Mouse (Mus musculus) heart, postnatal 0 days (tissue): ENCODE measurements at regions not wholly inside any gene's neighbourhood (a gene's known extent, or its start where the extent isn't known, plus 50 kb on each side); places are given as distances from the start of the nearest gene placed in this dataset.

Source experiments
- CTCF ChIP-seq: IDR thresholded peaks from 2 replicates; pipeline ENCODE4 v1.5.1; 2016; ENCODE audit warnings: antibody characterized with exemption, control low read depth, low read depth
- EP300 ChIP-seq: IDR thresholded peaks from 2 replicates; pipeline ENCODE4 v1.6.1; 2016; ENCODE audit warnings: antibody characterized with exemption, low read depth

GRCm38 (mm10) chr13:48732168-48732841 is 69.5 kb downstream of the Barx1 start:
- TF ChIP-seq EP300, result no peak
- peak; percentile 46 for TF ChIP-seq CTCF
